Mouse (Mus musculus): Measurements from ENCODE around the gene Mab21l3.
"Not testable (repeated sequence)": the region's sequence is repeated elsewhere in the genome, so short reads cannot be mapped to it uniquely, and the experiment has no call there.

Gene Mab21l3

GRCm38 (mm10) chr3:101842372-101843094, 6.2 kb downstream of the Mab21l3 start:
- DNase-seq (ENCODE audit: low read depth, low spot score) = no peak

- no peak for DNase-seq (ENCODE audit: low read depth, low spot score)
Observed at GRCm38 (mm10) chr3:101839327-101839726, 9.4 kb downstream of the Mab21l3 start.

DNA sequence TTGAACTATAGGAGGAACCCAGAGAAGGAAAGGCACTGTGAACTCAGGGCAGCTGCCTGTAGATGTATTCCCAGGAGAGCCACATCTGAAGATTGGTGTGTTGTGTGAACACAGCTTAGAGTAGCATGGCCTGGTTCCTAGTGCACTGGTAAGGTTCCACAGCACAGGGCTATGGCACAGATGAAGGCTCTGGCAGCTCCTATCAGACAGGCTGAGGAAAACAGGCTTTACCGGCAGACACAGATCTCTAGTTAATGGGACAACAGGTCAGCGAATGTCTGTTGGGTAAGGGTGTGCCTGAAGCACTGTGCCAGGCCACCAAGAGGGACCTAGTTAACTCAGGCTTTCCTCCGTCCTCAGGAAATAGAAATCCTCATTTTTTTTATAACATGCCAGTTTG, 11.8 kb downstream of the Mab21l3 start:
- no peak for DNase-seq (ENCODE audit: low read depth, low spot score)

GRCm38 (mm10) chr3:101836532-101836931, 12.2 kb downstream of the Mab21l3 start:
- no peak for DNase-seq (ENCODE audit: low read depth, low spot score)

- DNase-seq (ENCODE audit: low read depth, low spot score) = no peak
Observed at GRCm38 (mm10) chr3:101836045-101836444, 12.7 kb downstream of the Mab21l3 start.

DNA sequence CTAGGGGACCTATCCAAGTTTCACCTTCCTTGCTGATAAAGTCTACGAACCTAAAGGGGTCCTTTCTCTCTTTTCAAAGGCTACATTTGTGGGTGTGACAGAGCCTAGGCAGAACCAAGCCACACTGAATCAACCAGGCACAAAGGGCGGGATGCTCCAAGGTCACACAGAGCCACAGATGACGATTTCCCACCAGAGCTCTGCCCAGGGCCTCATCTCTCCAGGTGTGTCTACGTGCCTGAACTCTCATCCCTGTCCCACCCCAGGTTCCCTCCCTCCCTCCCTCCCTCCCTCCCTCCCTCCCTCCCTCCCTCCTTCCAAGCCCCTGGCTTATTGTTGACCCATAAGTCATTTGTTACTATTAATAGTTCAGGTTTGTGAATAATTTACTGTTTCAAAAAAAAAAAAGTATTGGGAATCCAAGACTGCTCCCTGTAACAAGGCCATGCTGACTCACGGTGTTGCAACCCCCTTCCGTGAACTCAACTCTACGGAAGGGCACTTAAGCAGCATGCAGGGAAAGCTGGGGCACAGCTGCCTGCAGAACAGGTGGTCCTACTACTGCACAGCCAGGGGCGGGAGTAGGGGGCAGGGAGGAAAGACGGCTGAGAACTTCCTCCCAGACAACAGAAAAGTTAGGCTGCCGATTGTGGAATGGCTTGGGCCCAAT, 17.4 kb downstream of the Mab21l3 start:
- DNase-seq (ENCODE audit: low read depth, low spot score) = no peak

DNA sequence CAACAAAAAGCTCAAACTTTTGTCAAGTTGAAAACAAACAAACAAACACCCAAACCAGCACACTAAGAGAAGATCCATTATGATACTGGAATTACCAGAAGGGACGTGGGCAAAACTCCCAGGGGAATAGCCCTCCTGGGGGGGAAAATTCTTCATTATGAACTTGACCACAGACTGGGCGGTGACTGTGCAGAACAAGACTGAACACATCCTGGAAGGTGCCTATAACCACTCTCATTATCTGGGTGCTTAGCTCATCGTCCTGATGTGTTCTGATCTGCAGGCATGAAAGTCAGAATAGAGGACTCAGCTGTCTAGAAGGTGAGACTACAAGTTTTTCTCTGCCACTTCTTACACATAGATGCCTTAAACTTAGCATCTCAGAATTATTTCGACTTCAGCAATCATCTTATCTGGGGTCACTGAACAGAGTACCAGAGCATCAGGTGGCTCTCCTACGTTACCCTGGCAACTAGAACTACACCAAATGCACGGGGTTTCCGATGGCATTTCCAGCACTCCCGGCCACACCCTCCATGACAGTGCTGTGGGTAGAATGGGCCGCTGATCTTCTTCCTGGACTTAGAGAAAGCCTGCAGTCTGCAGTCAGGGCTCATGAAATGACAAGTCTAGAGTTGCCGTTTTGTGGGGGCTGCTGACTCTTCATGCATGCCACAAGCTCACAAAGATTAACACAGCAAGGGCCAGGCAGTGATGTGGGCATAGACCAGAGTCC, 18.7 kb downstream of the Mab21l3 start:
- DNase-seq (ENCODE audit: low read depth, low spot score) = no peak

DNA sequence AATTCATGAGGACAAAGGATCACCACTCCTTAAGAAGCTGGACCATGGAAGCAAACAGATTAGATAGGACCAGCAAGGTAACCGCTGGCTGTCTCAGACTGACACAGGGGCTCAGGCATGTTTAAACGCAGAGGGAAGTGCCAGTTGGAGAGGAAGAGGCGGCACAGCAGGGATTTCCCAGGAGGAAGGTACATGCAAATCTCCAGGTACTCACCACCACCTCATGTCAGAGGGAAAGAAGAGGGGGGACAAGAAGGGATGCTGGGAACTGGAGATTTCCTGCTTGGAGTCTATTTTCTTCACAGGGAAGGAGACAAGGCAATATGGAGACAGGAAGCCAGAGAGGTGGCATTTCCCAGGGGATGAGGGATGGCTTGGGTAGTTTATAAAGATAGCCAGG, 20.2 kb downstream of the Mab21l3 start:
- DNase-seq (ENCODE audit: low read depth, low spot score) = no peak

DNA sequence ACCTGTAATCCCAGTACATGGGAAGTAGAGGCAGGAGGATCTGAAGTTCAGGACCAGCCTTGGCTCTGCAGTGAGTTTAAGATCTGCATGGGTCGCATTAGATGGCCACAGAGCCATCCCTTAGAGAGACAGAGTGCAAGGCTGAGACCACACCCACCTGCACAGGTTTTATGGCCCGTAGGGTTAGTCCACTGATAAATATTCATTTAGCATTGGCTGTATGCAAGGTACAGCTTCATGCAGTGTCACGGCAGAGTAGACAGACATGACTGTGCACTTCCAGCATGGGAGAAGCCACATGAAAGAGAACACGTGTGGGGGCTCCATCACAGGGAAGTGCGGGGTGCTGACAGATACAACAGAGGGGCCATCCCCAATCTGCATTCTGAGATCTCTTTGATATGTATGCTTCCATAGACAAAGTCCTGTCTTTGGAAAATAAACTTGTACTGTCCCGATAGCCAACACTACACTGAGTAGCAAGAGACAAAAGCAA, 21.5 kb downstream of the Mab21l3 start:
- no peak for DNase-seq (ENCODE audit: low read depth, low spot score)

GRCm38 (mm10) chr3:101824338-101824737, 24.4 kb downstream of the Mab21l3 start:
- DNase-seq (ENCODE audit: low read depth, low spot score) = no peak

- no peak for DNase-seq (ENCODE audit: low read depth, low spot score)
Observed at GRCm38 (mm10) chr3:101822052-101822451, 26.7 kb downstream of the Mab21l3 start.

- not testable (repeated sequence) for DNase-seq (ENCODE audit: low read depth, low spot score)
Observed at GRCm38 (mm10) chr3:101820708-101821107, 28.1 kb downstream of the Mab21l3 start.

DNA sequence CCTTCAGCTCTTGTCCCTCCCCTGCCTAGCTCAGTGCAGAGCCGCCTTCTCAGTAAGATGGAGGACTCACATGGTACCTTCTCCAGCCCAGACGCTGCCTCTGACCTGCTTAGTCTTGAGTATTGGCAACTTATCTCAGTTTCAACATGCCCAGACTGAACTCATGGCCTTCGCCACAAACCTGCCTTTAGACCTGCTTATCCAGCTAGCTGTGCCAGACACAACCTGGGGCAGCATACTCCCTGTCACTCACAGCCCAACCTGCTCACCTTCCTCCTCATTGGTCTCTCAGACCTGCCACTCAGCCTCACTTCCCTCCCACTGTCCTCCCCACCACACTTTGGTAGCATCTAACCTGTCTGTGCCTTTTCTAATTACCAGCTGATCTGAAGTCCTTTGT, 32.8 kb downstream of the Mab21l3 start:
- no peak for DNase-seq (ENCODE audit: low read depth, low spot score)

DNA sequence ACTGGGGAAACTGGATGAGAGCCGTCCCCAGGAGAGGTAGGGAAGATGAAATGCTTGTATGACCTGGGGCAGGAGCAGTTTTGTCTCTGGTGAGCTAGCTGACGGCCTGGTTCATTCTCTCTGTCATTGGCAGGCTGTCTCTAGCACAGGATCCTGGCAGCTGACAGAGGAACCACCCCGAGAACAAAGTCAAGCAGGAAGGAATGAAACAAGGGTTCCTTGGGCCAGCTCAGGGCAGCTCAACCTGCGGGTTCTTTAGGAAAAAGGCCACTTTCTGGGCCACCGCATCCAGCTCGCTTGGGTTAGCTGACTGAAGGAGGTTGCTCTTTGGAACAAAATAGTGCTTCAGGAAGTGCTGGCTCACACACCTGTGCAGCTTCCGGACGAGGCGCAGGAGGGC, 34.0 kb downstream of the Mab21l3 start:
- DNase-seq (ENCODE audit: low read depth, low spot score) = no peak

DNA sequence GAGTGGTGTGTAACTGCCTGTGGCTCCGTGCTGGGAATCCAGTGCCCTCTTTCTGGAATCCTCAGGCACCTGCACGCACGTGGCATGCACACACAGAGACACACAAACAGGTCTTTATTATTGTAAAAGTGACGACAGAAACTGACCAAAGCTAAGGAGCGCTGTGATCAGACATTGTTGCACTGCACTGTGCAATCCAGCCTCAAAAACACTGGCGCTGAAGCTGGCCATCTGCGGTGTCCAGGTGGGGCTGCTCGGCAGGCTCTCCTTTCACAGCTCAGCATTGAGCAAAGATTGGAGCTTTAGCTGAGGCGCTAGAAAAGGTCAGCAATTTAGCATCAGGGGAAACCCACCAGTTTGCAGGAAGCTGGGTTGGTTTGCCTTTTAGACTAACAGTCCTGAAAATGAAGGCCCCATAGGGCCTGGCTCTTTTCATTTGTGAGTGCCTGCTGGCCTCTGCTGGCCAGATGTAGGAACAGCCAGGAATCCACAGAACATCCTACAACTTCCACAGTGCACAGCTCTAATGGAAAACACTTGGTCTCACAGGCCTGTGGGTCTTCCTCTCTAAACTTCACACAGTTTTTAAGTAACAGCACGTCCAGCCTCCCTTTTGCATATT, 36.3 kb downstream of the Mab21l3 start:
- DNase-seq (ENCODE audit: low read depth, low spot score) = peak; percentile 49

- DNase-seq (ENCODE audit: low read depth, low spot score) = no peak
Observed at GRCm38 (mm10) chr3:101811931-101812330, 36.8 kb downstream of the Mab21l3 start.

- DNase-seq (ENCODE audit: low read depth, low spot score) = no peak
Observed at GRCm38 (mm10) chr3:101807646-101808045, 41.1 kb downstream of the Mab21l3 start.

- no peak for DNase-seq (ENCODE audit: low read depth, low spot score)
Observed at GRCm38 (mm10) chr3:101806941-101807340, 41.8 kb downstream of the Mab21l3 start.

DNA sequence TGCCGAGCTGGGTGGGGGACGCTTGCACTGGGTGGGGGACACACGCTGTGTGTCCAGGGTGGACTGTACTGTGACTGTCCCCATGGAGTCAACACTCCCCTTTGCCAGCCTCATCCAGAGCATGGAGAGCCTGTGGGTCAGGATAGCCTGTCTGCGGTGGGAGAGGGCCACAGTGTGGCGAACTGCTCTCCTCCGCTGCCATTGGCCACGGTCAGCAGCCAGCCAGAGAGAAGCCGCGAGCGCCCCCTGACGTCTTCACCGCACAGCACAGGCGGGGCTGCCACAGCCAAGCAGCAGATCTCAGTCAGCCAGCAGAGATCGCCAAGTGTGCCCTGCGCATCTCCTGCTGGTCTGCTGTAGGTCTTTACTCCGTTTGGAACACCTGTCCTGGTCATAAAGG, 42.6 kb downstream of the Mab21l3 start:
- DNase-seq (ENCODE audit: low read depth, low spot score) = peak; percentile 29

- DNase-seq (ENCODE audit: low read depth, low spot score) = no peak
Observed at GRCm38 (mm10) chr3:101805562-101806004, 43.2 kb downstream of the Mab21l3 start.

DNA sequence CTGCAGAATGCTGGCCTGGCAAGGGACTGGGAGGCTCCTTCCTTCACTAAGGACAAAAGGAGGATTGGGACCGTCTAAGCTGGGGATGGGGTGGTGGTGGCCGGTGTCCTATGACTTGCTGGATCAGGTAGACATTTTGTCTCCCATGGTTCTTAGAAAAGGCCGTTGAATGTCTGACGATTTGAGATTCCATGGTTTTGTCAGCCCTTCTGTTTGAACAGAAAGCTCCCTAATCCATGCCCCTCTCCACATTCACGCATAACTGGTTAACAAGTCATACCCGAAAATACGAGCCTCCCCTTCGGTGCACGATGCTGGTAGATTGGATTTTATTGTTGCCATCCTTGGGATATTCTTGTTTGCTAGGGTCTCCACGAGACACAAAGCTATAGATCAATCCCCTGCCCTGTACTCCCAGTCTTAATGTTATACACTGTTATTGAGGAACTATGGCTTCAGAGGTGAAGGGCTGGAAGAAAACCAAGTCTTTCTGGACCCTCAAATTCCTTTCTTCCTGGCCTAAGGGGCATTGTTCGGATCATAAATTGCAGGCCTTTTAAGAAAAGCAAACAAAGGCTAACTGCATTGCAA, 43.7 kb downstream of the Mab21l3 start:
- DNase-seq (ENCODE audit: low read depth, low spot score) = no peak

DNA sequence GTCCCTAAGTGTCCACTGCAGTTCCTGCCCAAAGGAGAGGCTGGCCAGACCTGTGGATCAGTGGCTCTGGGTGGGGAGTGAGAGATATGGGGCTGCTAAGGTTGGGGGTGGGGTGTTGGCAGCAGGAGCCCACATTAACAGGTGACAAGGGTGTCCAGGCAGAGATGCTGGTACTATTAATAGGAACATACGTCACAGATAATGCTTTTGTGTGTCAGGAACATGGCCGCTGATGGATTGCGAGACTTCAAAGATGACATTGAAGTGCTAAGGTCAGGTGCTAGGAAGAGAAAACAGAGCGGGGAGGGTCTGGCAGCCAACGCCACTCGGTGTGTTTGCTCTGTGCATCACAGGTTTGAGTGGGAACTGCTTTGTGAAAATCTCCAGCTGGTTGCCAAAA, 44.4 kb downstream of the Mab21l3 start:
- no peak for DNase-seq (ENCODE audit: low read depth, low spot score)

Data from retina, adult 2 months (tissue).